Mouse (Mus musculus) MEL (cell line): Measurements from ENCODE around the gene Rassf5. TPM values are rescaled to one million over a fixed set of nuclear protein-coding genes. Genes with fewer than 3 reads are reported as not detected.

Experiments
- DNase-seq: peaks from one replicate; pipeline ENCODE4 v3.0.0; 2011; ENCODE audit warnings: low read depth, low spot score
- H3K27ac ChIP-seq: 2 replicates; pipeline ENCODE4 v1.5.1; 2012; ENCODE audit warnings: low read depth, mild to moderate bottlenecking, control low read depth, low read length, moderate library complexity; ENCODE audit not compliant: control insufficient read depth
- H3K27me3 ChIP-seq, 2 experiments: fragments of 150-350 bp in 1 of 2; sonication (generic) in 1 of 2; 2 replicates each; pipeline ENCODE4 v1.6.1; 2012; ENCODE audit warnings: low read length in 2 of 2, mild to moderate bottlenecking in 2 of 2, improper control_type of control experiment in 1 of 2, moderate library complexity in 1 of 2; ENCODE audit not compliant: insufficient read depth in 2 of 2, control insufficient read depth in 1 of 2
- H3K36me3 ChIP-seq, 2 experiments: 2 replicates each; pipeline ENCODE4 v1.6.1; 2012 to 2014; ENCODE audit warnings: low read length in 2 of 2, improper control_type of control experiment in 1 of 2, inconsistent platforms in 1 of 2, mild to moderate bottlenecking in 1 of 2; ENCODE audit not compliant: insufficient read depth in 2 of 2, control insufficient read depth in 1 of 2
- H3K4me1 ChIP-seq, 2 experiments: fragments of 150-350 bp in 1 of 2; sonication (generic) in 1 of 2; 2 replicates each; pipeline ENCODE4 v1.6.1; 2012; ENCODE audit warnings: low read length in 2 of 2, improper control_type of control experiment in 1 of 2, mild to moderate bottlenecking in 1 of 2; ENCODE audit not compliant: insufficient read depth in 2 of 2, control insufficient read depth in 1 of 2
- H3K4me3 ChIP-seq, 2 experiments: fragments of 150-350 bp in 1 of 2; sonication (generic) in 1 of 2; 2 replicates each; pipeline ENCODE4 v1.5.1; 2012; ENCODE audit warnings: low read depth in 2 of 2, low read length in 2 of 2, mild to moderate bottlenecking in 2 of 2, moderate library complexity in 2 of 2, control low read depth in 1 of 2, improper control_type of control experiment in 1 of 2; ENCODE audit not compliant: control insufficient read depth in 1 of 2, insufficient read depth in 1 of 2
- H3K79me2 ChIP-seq: 2 replicates; pipeline ENCODE4 v1.6.1; 2012; ENCODE audit warnings: mild to moderate bottlenecking, low read length, moderate library complexity; ENCODE audit not compliant: control insufficient read depth, poor library complexity, insufficient read depth
- H3K9ac ChIP-seq: 2 replicates; pipeline ENCODE4 v1.6.1; 2012; ENCODE audit warnings: low read depth, mild to moderate bottlenecking, control low read depth, low read length, moderate library complexity; ENCODE audit not compliant: control insufficient read depth, poor library complexity, severe bottlenecking
- H3K9me3 ChIP-seq: fragments of 150-350 bp; sonication (generic); replicated peaks from 2 replicates; pipeline ENCODE4 v1.6.1; 2012; ENCODE audit warnings: mild to moderate bottlenecking, low read length, improper control_type of control experiment, moderate library complexity; ENCODE audit not compliant: insufficient read depth
- CTCF ChIP-seq, 3 experiments: IDR thresholded peaks in 2 of 3; conservative IDR thresholded peaks in 1 of 3; 2 replicates each; pipeline ENCODE4 v1.5.1; 2011 to 2012; ENCODE audit warnings: low read length in 3 of 3, low read depth in 2 of 3, mild to moderate bottlenecking in 2 of 3, improper control_type of control experiment in 1 of 3, inconsistent platforms in 1 of 3, mixed read lengths in 1 of 3, moderate library complexity in 1 of 3; ENCODE audit not compliant: control insufficient read depth in 1 of 3, insufficient read depth in 1 of 3, poor library complexity in 1 of 3, severe bottlenecking in 1 of 3
- E2F4 ChIP-seq: IDR thresholded peaks from 2 replicates; pipeline ENCODE4 v1.6.1; 2011; ENCODE audit warnings: low read depth, low read length, improper control_type of control experiment, borderline replicate concordance
- ELF1 ChIP-seq: IDR thresholded peaks from 2 replicates; pipeline ENCODE4 v1.6.1; 2014; ENCODE audit warnings: low read depth, mild to moderate bottlenecking, inconsistent platforms, low read length, improper control_type of control experiment, moderate library complexity
- EP300 ChIP-seq, 2 experiments: IDR thresholded peaks; 2 replicates each; pipeline ENCODE4 v1.6.1; 2011; ENCODE audit warnings: improper control_type of control experiment in 2 of 2, low read length in 2 of 2, low read depth in 1 of 2, mild to moderate bottlenecking in 1 of 2
- GABPA ChIP-seq: IDR thresholded peaks from 2 replicates; pipeline ENCODE4 v1.6.1; 2012; ENCODE audit warnings: low read depth, mild to moderate bottlenecking, inconsistent platforms, low read length, improper control_type of control experiment, moderate library complexity
- GATA1 ChIP-seq: IDR thresholded peaks from 2 replicates; pipeline ENCODE4 v1.6.1; 2011; ENCODE audit warnings: low read depth, low read length, improper control_type of control experiment
- MAX ChIP-seq: IDR thresholded peaks from 2 replicates; pipeline ENCODE4 v1.6.1; 2011; ENCODE audit warnings: low read length, improper control_type of control experiment
- MEF2A ChIP-seq: IDR thresholded peaks from 2 replicates; pipeline ENCODE4 v1.6.1; 2014; ENCODE audit warnings: low read depth, mild to moderate bottlenecking, inconsistent platforms, low read length, improper control_type of control experiment; ENCODE audit not compliant: poor library complexity, insufficient replicate concordance, severe bottlenecking; ENCODE audit errors: extremely low read depth
- MXI1 ChIP-seq: IDR thresholded peaks from 2 replicates; pipeline ENCODE4 v1.6.1; 2011; ENCODE audit warnings: mild to moderate bottlenecking, low read depth, low read length, improper control_type of control experiment
- NELFE ChIP-seq: IDR thresholded peaks from 2 replicates; pipeline ENCODE4 v1.6.1; 2011; ENCODE audit warnings: low read depth, low read length, improper control_type of control experiment
- POLR2AphosphoS2 ChIP-seq: IDR thresholded peaks from 2 replicates; pipeline ENCODE4 v1.6.1; 2011; ENCODE audit warnings: low read length, improper control_type of control experiment
- POLR2AphosphoS5 ChIP-seq: IDR thresholded peaks from 2 replicates; pipeline ENCODE4 v1.6.1; 2012; ENCODE audit warnings: low read depth, borderline replicate concordance, mild to moderate bottlenecking, inconsistent platforms, low read length, moderate library complexity, mixed read lengths
- RAD21 ChIP-seq: IDR thresholded peaks from 2 replicates; pipeline ENCODE4 v1.6.1; 2011; ENCODE audit warnings: mild to moderate bottlenecking, low read depth, low read length, improper control_type of control experiment
- RCOR1 ChIP-seq: IDR thresholded peaks from 2 replicates; pipeline ENCODE4 v1.6.1; 2012; ENCODE audit warnings: low read depth, mild to moderate bottlenecking, inconsistent platforms, low read length, improper control_type of control experiment
- SIN3A ChIP-seq: IDR thresholded peaks from 2 replicates; pipeline ENCODE4 v1.6.1; 2012; ENCODE audit warnings: low read length, improper control_type of control experiment, inconsistent platforms
- SMC3 ChIP-seq: IDR thresholded peaks from 2 replicates; pipeline ENCODE4 v1.6.1; 2011; ENCODE audit warnings: low read depth, low read length, improper control_type of control experiment
- UBTF ChIP-seq: IDR thresholded peaks from 2 replicates; pipeline ENCODE4 v1.6.1; 2012; ENCODE audit warnings: low read depth, mild to moderate bottlenecking, inconsistent platforms, low read length, improper control_type of control experiment, moderate library complexity, borderline replicate concordance; ENCODE audit not compliant: insufficient read depth
- ZC3H11A ChIP-seq: IDR thresholded peaks from 2 replicates; pipeline ENCODE4 v1.6.1; 2012; ENCODE audit warnings: low read depth, mild to moderate bottlenecking, inconsistent platforms, low read length, improper control_type of control experiment
- ZKSCAN1 ChIP-seq: IDR thresholded peaks from 2 replicates; pipeline ENCODE4 v1.6.1; 2012; ENCODE audit warnings: low read depth, mild to moderate bottlenecking, inconsistent platforms, low read length, improper control_type of control experiment, moderate library complexity
- ZMIZ1 ChIP-seq: IDR thresholded peaks from 2 replicates; pipeline ENCODE4 v1.6.1; 2012; ENCODE audit warnings: low read depth, mild to moderate bottlenecking, inconsistent platforms, low read length, improper control_type of control experiment, moderate library complexity
- ZNF384 ChIP-seq: IDR thresholded peaks from 2 replicates; pipeline ENCODE4 v1.6.1; 2012; ENCODE audit warnings: low read depth, mild to moderate bottlenecking, inconsistent platforms, low read length, improper control_type of control experiment
- polyA plus RNA-seq, 2 experiments: library from polyadenylated mRNA; stranded (reverse) in 1 of 2; unstranded in 1 of 2; fragments of >175 nt in 1 of 2; fragments of >200 nt in 1 of 2; gene quantifications; 2 replicates each; pipeline versions ENCODE4 v1.2.1 to v1.2.4; 2012; ENCODE audit warnings: low replicate concordance in 2 of 2, low read depth in 1 of 2; ENCODE audit not compliant: insufficient read length in 2 of 2, insufficient read depth in 1 of 2, missing spikeins in 1 of 2
- total RNA-seq: library from RNA; depleted of rRNA; stranded (reverse); fragments of 300-350 nt; gene quantifications from 2 replicates; pipeline ENCODE4 v1.2.3, GENCODE M21; 2012

Rassf5 gene
- total and polyA plus RNA-seq, 3 experiments: 14.8 to 28.8 TPM; not detected in 1

DNA sequence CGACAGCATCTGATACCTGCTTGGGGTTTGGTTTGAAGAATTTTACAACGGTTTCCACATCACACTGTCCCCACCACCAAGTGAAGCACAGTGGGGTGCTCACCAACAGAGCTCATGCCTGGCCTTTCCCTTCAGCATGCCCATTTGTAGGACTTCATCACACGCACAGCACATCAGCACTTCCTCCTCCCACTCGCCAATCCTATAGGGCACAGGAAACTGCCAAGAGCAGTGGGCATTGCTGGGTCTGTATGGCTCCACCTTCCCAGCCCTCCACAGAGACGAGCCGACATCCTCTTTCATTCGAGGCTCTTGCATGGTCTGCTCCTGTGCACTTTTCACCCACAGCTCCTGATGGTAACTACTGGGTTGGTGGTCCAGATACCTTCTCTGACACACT, 61.9 kb downstream of the Rassf5 start:
- Histone ChIP-seq H3K4me3 (no peak overlapping the region), H3K27ac (no peak overlapping the region), H3K9ac (no peak overlapping the region), H3K27me3 (no peaks in the 10 kb centered on the region), H3K9me3 (no peaks in the 10 kb centered on the region), H3K36me3 (peaks cover 0 to 8% of the 10 kb centered on the region in 2 experiments), H3K4me1 (peaks cover 2 to 4% of the 10 kb centered on the region in 2 experiments; a peak in 3 of 4 replicates), H3K79me2 (peaks cover 3% of the 10 kb centered on the region; the same call in 1 of the 2 replicates)
- no peak for DNase-seq
- TF ChIP-seq ZNF384 (no peak), GATA1 (no peak), NELFE (no peak), SIN3A (no peak), ELF1 (no peak), SMC3 (no peak), RAD21 (no peak), ZMIZ1 (no peak), ZKSCAN1 (no peak)

DNA sequence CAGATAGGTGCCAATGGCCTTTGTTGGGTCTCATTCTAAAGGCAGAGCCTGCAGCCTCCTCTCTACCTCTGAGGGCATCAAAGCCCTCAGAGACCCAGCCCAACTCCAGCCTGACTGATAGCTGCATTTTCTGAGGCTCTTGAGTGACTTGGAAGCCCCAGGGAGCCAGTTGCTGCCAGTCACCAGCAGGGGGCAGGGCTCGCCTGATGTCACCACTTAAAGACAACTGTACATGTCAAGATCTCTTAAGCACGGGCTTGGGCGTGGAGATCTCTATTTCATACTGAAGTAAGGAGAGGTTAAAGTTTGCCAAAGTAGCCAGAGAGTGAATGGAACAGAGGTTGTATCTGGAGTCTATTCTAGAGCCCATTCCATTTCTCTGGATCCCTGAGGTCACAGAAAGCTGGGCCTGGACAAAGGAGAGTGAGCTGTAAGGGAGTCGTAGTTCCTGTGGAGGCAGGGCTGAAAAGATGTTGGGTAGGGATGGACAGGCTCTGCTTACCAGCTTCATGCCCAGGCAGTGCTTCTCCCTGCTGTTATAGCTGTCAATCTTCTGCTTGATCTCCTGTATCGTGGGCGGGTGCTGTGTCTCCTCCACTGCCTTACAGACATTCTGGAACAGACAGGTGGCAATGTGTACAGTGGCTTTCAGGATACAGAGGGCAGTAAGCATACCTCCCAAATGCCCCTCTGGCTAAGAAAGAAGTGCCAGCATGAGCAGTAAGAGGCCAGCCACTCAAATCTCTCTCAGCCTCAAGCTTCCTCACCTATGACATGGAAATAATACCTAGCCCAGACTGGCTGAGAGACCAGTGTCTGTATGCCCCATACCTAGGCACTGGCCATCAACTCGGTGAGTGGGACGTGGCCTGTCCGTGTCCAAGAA, 63.2 kb downstream of the Rassf5 start:
- H3K27me3 ChIP-seq: no peaks in the 10 kb centered on the region
- H3K36me3 ChIP-seq: peaks cover 0 to 6% of the 10 kb centered on the region in 2 experiments; a peak in 3 of 4 replicates
- H3K9ac ChIP-seq: no peak overlapping the region
- H3K4me3 ChIP-seq: no peak overlapping the region
- no peak overlapping the region for H3K27ac ChIP-seq
- peaks cover 0 to 2% of the 10 kb centered on the region in 2 experiments; a peak in 1 of 4 replicates for H3K4me1 ChIP-seq
- H3K79me2 ChIP-seq: peaks cover 2% of the 10 kb centered on the region; the same call in 1 of the 2 replicates
- TF ChIP-seq SMC3: peak; percentile 93
- peak; percentile 74 for TF ChIP-seq RAD21
- TF ChIP-seq ELF1: no peak
- no peak for TF ChIP-seq ZNF384
- TF ChIP-seq CTCF (IDR thresholded peaks at IDR 0.05 in 2 of 3, conservative IDR thresholded peaks at IDR 0.05 in 1 of 3; ENCODE audit: control insufficient read depth in 1 of 3, insufficient read depth in 1 of 3, low read depth in 2 of 3, low read length in 3 of 3, poor library complexity in 1 of 3, severe bottlenecking in 1 of 3): peak; percentile 81 to 96 (median 89)
- no peak for TF ChIP-seq E2F4
- peak; percentile 43; the same call in 1 of the 2 replicates for TF ChIP-seq MXI1
- TF ChIP-seq GABPA: no peak
- TF ChIP-seq UBTF: no peak
- TF ChIP-seq EP300 (IDR thresholded peaks at IDR 0.05; ENCODE audit: low read depth in 1 of 2, low read length in 2 of 2): no peak
- peak; percentile 77 for TF ChIP-seq ZC3H11A
- no peak for TF ChIP-seq MAX
- TF ChIP-seq RCOR1: no peak
- TF ChIP-seq POLR2AphosphoS5: no peak
- TF ChIP-seq POLR2AphosphoS2: no peak
- no peak for TF ChIP-seq MEF2A
- no peaks in the 10 kb centered on the region for H3K9me3 ChIP-seq
- peak; percentile 90 for DNase-seq
